20 mouse cellular contexts compared by ENCODE assay signal in the genomic region with DNA sequence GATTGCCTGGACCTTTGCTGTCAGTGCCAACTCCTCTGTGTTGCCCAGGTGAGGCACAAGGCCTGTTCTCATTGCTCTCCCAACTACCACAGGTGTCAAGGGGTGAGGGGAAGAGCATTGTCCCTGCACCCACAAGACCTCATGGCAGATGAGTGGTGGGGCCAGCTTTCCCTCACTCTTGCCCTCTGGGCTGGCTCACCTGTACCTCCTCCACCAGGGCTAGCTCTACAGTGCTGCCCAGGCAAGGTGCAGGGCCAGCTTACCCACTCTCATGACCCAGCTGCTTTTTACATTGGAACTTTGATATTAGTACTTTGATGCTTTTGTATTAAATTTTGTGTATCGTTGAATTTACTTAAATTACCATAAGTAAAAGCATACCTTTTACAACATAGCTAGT.
"Had no signal": no experiment of that assay in that cellular context is flagged by ENCODE, and none has a peak within 500 bp of the region (broad histone marks: within the 10 kb centered on the region; RNA-seq: fewer than 3 reads in every experiment).

No protein-coding gene starts in this region.

- H3K9me3 ChIP-seq: kidney, embryonic 15.5 days; liver, embryonic 13.5 days; neural tube, embryonic 12.5 days had no signal

- H3K4me3 ChIP-seq: kidney, embryonic 15.5 days; left cerebral cortex, adult 2 months; liver, embryonic 13.5 days; neural tube, embryonic 12.5 days had no signal

- DNase-seq: kidney, adult 11 months; kidney, adult 8-10 months; kidney, postnatal 10 days; kidney, postnatal 36 days; layer of hippocampus, postnatal 36 days; liver, embryonic 13.5 days; lung, adult 2 months; lung, postnatal 14 days; lung, postnatal 4 days; right cerebral cortex, adult 18-20 months; right cerebral cortex, postnatal 14 days; right cerebral cortex, postnatal 4 days; thymus, adult 2 months; thymus, postnatal 14 days; thymus, postnatal 4 days had no signal

- H3K4me2 ChIP-seq: kidney, embryonic 15.5 days; liver, embryonic 13.5 days; midbrain, embryonic 11.5 days; neural tube, embryonic 12.5 days had no signal

- H3K4me1 ChIP-seq: neural tube, embryonic 12.5 days had no signal

- H3K9ac ChIP-seq: kidney, embryonic 15.5 days; liver, embryonic 13.5 days; neural tube, embryonic 12.5 days had no signal

- H3K27me3 ChIP-seq: kidney, embryonic 15.5 days; liver, embryonic 13.5 days; neural tube, embryonic 12.5 days had no signal

- H3K27ac ChIP-seq: kidney, embryonic 15.5 days; left cerebral cortex, adult 2 months; liver, embryonic 13.5 days; neural tube, embryonic 12.5 days; stomach, postnatal 0 days had no signal
